Mouse (Mus musculus) heart, embryonic 13.5 days (tissue): ENCODE data around the gene Auh. TPM values are rescaled to one million over a fixed set of nuclear protein-coding genes. Genes with fewer than 3 reads are reported as not detected.

Experiments used
- ATAC-seq: fragments of 200-750 bp; cut with Nextera tagmentation; 2 replicates; pipeline ENCODE4 v1.8.0; 2017; ENCODE audit warnings: moderate TSS enrichment; ENCODE audit not compliant: insufficient number of reproducible peaks, low FRiP score, low TSS enrichment; ENCODE audit errors: extremely low read depth
- H3K27ac ChIP-seq: fragments of 300-500 bp; sonication (generic); replicated peaks from 2 replicates; pipeline ENCODE4 v1.5.1; 2015; ENCODE audit warnings: moderate library complexity, mild to moderate bottlenecking, inconsistent platforms
- H3K27me3 ChIP-seq: fragments of 300-500 bp; sonication (generic); replicated peaks from 2 replicates; pipeline ENCODE4 v1.6.1; 2015; ENCODE audit warnings: mild to moderate bottlenecking, inconsistent platforms
- H3K36me3 ChIP-seq: fragments of 300-500 bp; sonication (generic); 2 replicates; pipeline ENCODE4 v1.6.1; 2015; ENCODE audit warnings: mild to moderate bottlenecking, inconsistent platforms
- H3K4me1 ChIP-seq: fragments of 300-500 bp; sonication (generic); 2 replicates; pipeline ENCODE4 v1.6.1; 2015; ENCODE audit warnings: inconsistent platforms
- H3K4me2 ChIP-seq: fragments of 300-500 bp; sonication (generic); 2 replicates; pipeline ENCODE4 v1.6.1; 2015; ENCODE audit warnings: inconsistent platforms, mild to moderate bottlenecking, moderate library complexity
- H3K4me3 ChIP-seq: fragments of 300-500 bp; sonication (generic); 2 replicates; pipeline ENCODE4 v1.5.1; 2015; ENCODE audit warnings: moderate library complexity, mild to moderate bottlenecking, inconsistent platforms
- H3K9ac ChIP-seq: fragments of 300-500 bp; sonication (generic); 2 replicates; pipeline ENCODE4 v1.6.1; 2015; ENCODE audit warnings: inconsistent platforms, mild to moderate bottlenecking, moderate library complexity
- H3K9me3 ChIP-seq: fragments of 300-500 bp; sonication (generic); 2 replicates; pipeline ENCODE4 v1.6.1; 2016; ENCODE audit warnings: inconsistent platforms
- WGBS: fragments of 180-500 bp; shearing (Covaris S2); methylation state at CpG from one replicate; pipeline ENCODE4 v1.1.7; 2015; ENCODE audit warnings: mixed read lengths; 5-methylcytosine and 5-hydroxymethylcytosine counted together
- polyA plus RNA-seq: library from polyadenylated mRNA; unstranded; fragments of >200 nt; fragmentation: Nextera tagmentation; extraction: Ambion mirVana; gene quantifications from 2 replicates; pipeline ENCODE4 v1.2.1, GENCODE M21; 2015

Auh gene
- 49.1 and 57.4 TPM in 2 replicates for polyA plus RNA-seq

GRCm38 (mm10) chr13:52929209-52930171 lies at the start of gene Auh:
Gene Auh (minus strand): TSS chr13:52929681.
- Histone ChIP-seq H3K4me3 (peak within 1 kb of the TSS; percentile 85), H3K36me3 (peaks cover 2% of the 10 kb centered on the region; the same call in 1 of the 2 replicates), H3K9ac (peak within 1 kb of the TSS; percentile 90), H3K4me2 (peak within 1 kb of the TSS; percentile 78), H3K27me3 (no peaks in the 10 kb centered on the region; the same call in 1 of the 2 replicates), H3K4me1 (peaks cover 30% of the 10 kb centered on the region), H3K27ac (peak within 1 kb of the TSS; percentile 84), H3K9me3 (no peaks in the 10 kb centered on the region)
- under 1% methylated on average over 63 of the region's 63 CpGs for WGBS
- ATAC-seq: peak; percentile 93

GRCm38 (mm10) chr13:52978321-52978981 lies 49.0 kb upstream of the Auh start:
- peak overlapping the region; percentile 89 for H3K9ac ChIP-seq
- peak overlapping the region; percentile 88 for H3K4me3 ChIP-seq
- under 1% methylated on average over 40 of the region's 64 CpGs for WGBS
- peak overlapping the region; percentile 98 for H3K27ac ChIP-seq
- ATAC-seq: peak; percentile 4; the same call in 1 of the 2 replicates
- H3K36me3 ChIP-seq: 0 out of 2 replicates have a peak, but pooled peaks cover 3% of the 10 kb centered on the region
- peaks cover 57% of the 10 kb centered on the region for H3K4me1 ChIP-seq
- peak overlapping the region; percentile 98 for H3K4me2 ChIP-seq
- H3K27me3 ChIP-seq: 0 out of 2 replicates have a peak, but pooled peaks cover 3% of the 10 kb centered on the region
- no peaks in the 10 kb centered on the region for H3K9me3 ChIP-seq

- no peaks in the 10 kb centered on the region for H3K9me3 ChIP-seq
- 0 out of 2 replicates have a peak, but pooled peaks cover 3% of the 10 kb centered on the region for H3K27me3 ChIP-seq
- H3K4me2 ChIP-seq: peak overlapping the region; percentile 98
- peaks cover 64% of the 10 kb centered on the region for H3K4me1 ChIP-seq
- H3K9ac ChIP-seq: peak overlapping the region; percentile 89
- no peak for ATAC-seq
- 0 out of 2 replicates have a peak, but pooled peaks cover 3% of the 10 kb centered on the region for H3K36me3 ChIP-seq
- peak overlapping the region; percentile 98 for H3K27ac ChIP-seq
- H3K4me3 ChIP-seq: peak overlapping the region; percentile 88
- WGBS: 20% methylated on average over 4 of the region's 4 CpGs
Observed at GRCm38 (mm10) chr13:52977757-52978156, 48.3 kb upstream of the Auh start.

GRCm38 (mm10) chr13:52977221-52977609 lies 47.7 kb upstream of the Auh start:
- ATAC-seq: no peak
- 56% methylated on average over 9 of the region's 9 CpGs for WGBS
- H3K4me2 ChIP-seq: peak overlapping the region; percentile 98

GRCm38 (mm10) chr13:52976510-52977220 lies 47.2 kb upstream of the Auh start:
- no peak for ATAC-seq
- Histone ChIP-seq H3K4me3 (peak overlapping the region; percentile 88), H3K27me3 (0 out of 2 replicates have a peak, but pooled peaks cover 3% of the 10 kb centered on the region), H3K36me3 (0 out of 2 replicates have a peak, but pooled peaks cover 3% of the 10 kb centered on the region), H3K9me3 (no peaks in the 10 kb centered on the region), H3K9ac (peak overlapping the region; percentile 89), H3K4me1 (peaks cover 67% of the 10 kb centered on the region), H3K4me2 (peak overlapping the region; percentile 98), H3K27ac (peak overlapping the region; percentile 98)
- 26% methylated on average over 16 of the region's 16 CpGs for WGBS

More at GRCm38 (mm10) chr13:52977221-52977609, 47.7 kb upstream of the Auh start:
- H3K4me1 ChIP-seq: peaks cover 68% of the 10 kb centered on the region
- no peaks in the 10 kb centered on the region for H3K9me3 ChIP-seq
- H3K4me3 ChIP-seq: peak overlapping the region; percentile 88
- 0 out of 2 replicates have a peak, but pooled peaks cover 3% of the 10 kb centered on the region for H3K36me3 ChIP-seq
- H3K27ac ChIP-seq: peak overlapping the region; percentile 98
- H3K27me3 ChIP-seq: 0 out of 2 replicates have a peak, but pooled peaks cover 3% of the 10 kb centered on the region
- H3K9ac ChIP-seq: peak overlapping the region; percentile 89

- peak overlapping the region; percentile 98 for H3K4me2 ChIP-seq
- peak overlapping the region; percentile 89 for H3K9ac ChIP-seq
- H3K4me1 ChIP-seq: peaks cover 70% of the 10 kb centered on the region
- peak overlapping the region; percentile 88 for H3K4me3 ChIP-seq
- ATAC-seq: no peak
- peak overlapping the region; percentile 98; the same call in 1 of the 2 replicates for H3K27ac ChIP-seq
- 0 out of 2 replicates have a peak, but pooled peaks cover 3% of the 10 kb centered on the region for H3K36me3 ChIP-seq
- 47% methylated on average over 8 of the region's 8 CpGs for WGBS
- H3K9me3 ChIP-seq: no peaks in the 10 kb centered on the region
- 0 out of 2 replicates have a peak, but pooled peaks cover 3% of the 10 kb centered on the region for H3K27me3 ChIP-seq
Observed at GRCm38 (mm10) chr13:52976130-52976509, 46.6 kb upstream of the Auh start.

GRCm38 (mm10) chr13:52974676-52975075 lies 45.2 kb upstream of the Auh start:
- H3K27ac ChIP-seq: no peak overlapping the region; the same call in 1 of the 2 replicates

GRCm38 (mm10) chr13:52973427-52973826 lies 43.9 kb upstream of the Auh start:
- 67% methylated on average over 10 of the region's 10 CpGs for WGBS
- no peak for ATAC-seq
- H3K36me3 ChIP-seq: peaks cover 8% of the 10 kb centered on the region
- no peak overlapping the region for H3K4me2 ChIP-seq
- H3K9me3 ChIP-seq: no peaks in the 10 kb centered on the region
- peaks cover 89% of the 10 kb centered on the region for H3K4me1 ChIP-seq
- no peak overlapping the region for H3K4me3 ChIP-seq
- H3K9ac ChIP-seq: no peak overlapping the region
- 0 out of 2 replicates have a peak overlapping the region, but pooled peaks have one; percentile 24 for H3K27ac ChIP-seq
- 0 out of 2 replicates have a peak, but pooled peaks cover 3% of the 10 kb centered on the region for H3K27me3 ChIP-seq

More at GRCm38 (mm10) chr13:52974676-52975075, 45.2 kb upstream of the Auh start:
- Histone ChIP-seq H3K36me3 (0 out of 2 replicates have a peak, but pooled peaks cover 3% of the 10 kb centered on the region), H3K9ac (no peak overlapping the region), H3K4me1 (peaks cover 83% of the 10 kb centered on the region), H3K9me3 (no peaks in the 10 kb centered on the region), H3K4me3 (no peak overlapping the region), H3K4me2 (no peak overlapping the region), H3K27me3 (0 out of 2 replicates have a peak, but pooled peaks cover 3% of the 10 kb centered on the region)
- 38% methylated on average over 3 of the region's 3 CpGs for WGBS
- ATAC-seq: no peak

- Histone ChIP-seq H3K36me3 (peaks cover 16% of the 10 kb centered on the region), H3K27ac (no peak overlapping the region), H3K9me3 (no peaks in the 10 kb centered on the region), H3K4me3 (no peak overlapping the region), H3K4me1 (peaks cover 83% of the 10 kb centered on the region), H3K27me3 (0 out of 2 replicates have a peak, but pooled peaks cover under 1% of the 10 kb centered on the region), H3K9ac (no peak overlapping the region), H3K4me2 (no peak overlapping the region)
- no peak for ATAC-seq
- WGBS: 90% methylated on average over 3 of the region's 3 CpGs
Observed at GRCm38 (mm10) chr13:52972626-52973025, 43.1 kb upstream of the Auh start.

GRCm38 (mm10) chr13:52970876-52971275 lies 41.4 kb upstream of the Auh start:
- Histone ChIP-seq H3K4me3 (no peak overlapping the region), H3K4me1 (peaks cover 65% of the 10 kb centered on the region), H3K36me3 (peaks cover 33% of the 10 kb centered on the region), H3K4me2 (no peak overlapping the region), H3K27me3 (no peaks in the 10 kb centered on the region), H3K9ac (no peak overlapping the region), H3K9me3 (no peaks in the 10 kb centered on the region), H3K27ac (no peak overlapping the region)
- 69% methylated on average over 6 of the region's 6 CpGs for WGBS
- ATAC-seq: no peak
